Mouse (Mus musculus) liver, postnatal 0 days (tissue): ENCODE data around the gene Krtap3-3. TPM values are rescaled to one million over a fixed set of nuclear protein-coding genes. Genes with fewer than 3 reads are reported as not detected.
A peak's percentile ranks its signal among the peaks of the same experiment; 100 is the strongest.

Experiments
- ATAC-seq: fragments of 200-750 bp; cut with Nextera tagmentation; 2 replicates; pipeline ENCODE4 v1.8.0; 2017; ENCODE audit warnings: mild to moderate bottlenecking, moderate library complexity
- DNase-seq: peaks from one replicate; pipeline ENCODE4 v3.0.0-alpha.2; 2016
- H3K27ac ChIP-seq: fragments of 300-500 bp; sonication (generic); 2 replicates; pipeline ENCODE4 v1.5.1; 2014; ENCODE audit warnings: antibody characterized with exemption, moderate library complexity, mild to moderate bottlenecking, low read depth
- H3K27me3 ChIP-seq: fragments of 300-500 bp; sonication (generic); 2 replicates; pipeline ENCODE4 v1.6.1; 2014; ENCODE audit warnings: low read length, control low read depth, mixed read lengths; ENCODE audit not compliant: insufficient read depth
- H3K36me3 ChIP-seq: fragments of 300-500 bp; sonication (generic); replicated peaks from 2 replicates; pipeline ENCODE4 v1.6.1; 2014; ENCODE audit warnings: mild to moderate bottlenecking, control low read depth, low read length, moderate library complexity, mixed read lengths; ENCODE audit not compliant: insufficient read depth
- H3K4me1 ChIP-seq: fragments of 300-500 bp; sonication (generic); 2 replicates; pipeline ENCODE4 v1.6.1; 2014; ENCODE audit warnings: antibody characterized with exemption, mild to moderate bottlenecking, control low read depth; ENCODE audit not compliant: insufficient read depth
- H3K4me2 ChIP-seq: fragments of 300-500 bp; sonication (generic); 2 replicates; pipeline ENCODE4 v1.6.1; 2014; ENCODE audit warnings: low read depth, mild to moderate bottlenecking, low read length, moderate library complexity, mixed read lengths
- H3K4me3 ChIP-seq: fragments of 300-500 bp; sonication (generic); 2 replicates; pipeline ENCODE4 v1.5.1; 2014; ENCODE audit warnings: low read depth, low read length
- H3K9ac ChIP-seq: fragments of 300-500 bp; sonication (generic); replicated peaks from 2 replicates; pipeline ENCODE4 v1.6.1; 2014; ENCODE audit warnings: mild to moderate bottlenecking, moderate library complexity
- H3K9me3 ChIP-seq: fragments of 300-500 bp; sonication (generic); 2 replicates; pipeline ENCODE4 v1.6.1; 2016; ENCODE audit warnings: mild to moderate bottlenecking, control low read depth, low read length, mixed read lengths
- CTCF ChIP-seq: sonication (generic); IDR thresholded peaks from 2 replicates; pipeline ENCODE4 v1.5.1; 2016; ENCODE audit warnings: antibody characterized with exemption, low read depth
- EP300 ChIP-seq: IDR thresholded peaks from 2 replicates; pipeline ENCODE4 v1.6.1; 2016; ENCODE audit warnings: antibody characterized with exemption, low read depth, mild to moderate bottlenecking
- WGBS: fragments of 180-500 bp; shearing (Covaris S2); extraction: QIAGEN DNeasy Blood & Tissue Kit; methylation state at CpG from one replicate; pipeline ENCODE4 v1.1.7; 2014; ENCODE audit not compliant: insufficient replicate concordance; 5-methylcytosine and 5-hydroxymethylcytosine counted together
- polyA plus RNA-seq: library from polyadenylated mRNA; unstranded; fragments of >200 nt; fragmentation: Nextera tagmentation; extraction: Ambion mirVana; gene quantifications from 2 replicates; pipeline ENCODE4 v1.2.1, GENCODE M21; 2015

Gene Krtap3-3
- polyA plus RNA-seq, 1 experiment from 2014 or later = not detected

GRCm38 (mm10) chr11:99580636-99581035 lies 30.0 kb upstream of the Krtap3-3 start, which contains the start of gene Krtap1-5:
Gene Krtap1-5 (minus strand): TSS chr11:99581016.
- Histone ChIP-seq H3K4me2 (no peak within 1 kb of the TSS), H3K9ac (no peak within 1 kb of the TSS), H3K27me3 (no peaks in the 10 kb centered on the region), H3K9me3 (no peaks in the 10 kb centered on the region), H3K36me3 (no peaks in the 10 kb centered on the region), H3K4me3 (no peak within 1 kb of the TSS), H3K27ac (no peak within 1 kb of the TSS), H3K4me1 (no peaks in the 10 kb centered on the region)
- WGBS = 81% methylated on average over 6 of the region's 6 CpGs
- no peak for ATAC-seq
- no peak for TF ChIP-seq CTCF
- TF ChIP-seq EP300 = no peak
- no peak for DNase-seq

- Histone ChIP-seq H3K4me3 (no peak overlapping the region), H3K27me3 (no peaks in the 10 kb centered on the region), H3K9ac (no peak overlapping the region), H3K4me1 (no peaks in the 10 kb centered on the region), H3K9me3 (no peaks in the 10 kb centered on the region), H3K27ac (no peak overlapping the region), H3K36me3 (no peaks in the 10 kb centered on the region), H3K4me2 (no peak overlapping the region)
- WGBS = under 1% methylated on average over 7 of the region's 7 CpGs
- TF ChIP-seq CTCF (peak; percentile 84), EP300 (no peak)
- ATAC-seq = no peak
- DNase-seq = peak; percentile 72
Measured at GRCm38 (mm10) chr11:99574106-99574505, 23.4 kb upstream of the Krtap3-3 start.

GRCm38 (mm10) chr11:99573164-99573563 lies 22.5 kb upstream of the Krtap3-3 start:
- no peak overlapping the region for H3K9ac ChIP-seq
- no peak overlapping the region for H3K27ac ChIP-seq
- 63% methylated on average over 4 of the region's 4 CpGs for WGBS
- no peaks in the 10 kb centered on the region for H3K4me1 ChIP-seq
- no peaks in the 10 kb centered on the region for H3K36me3 ChIP-seq
- DNase-seq = no peak
- no peak for ATAC-seq
- no peaks in the 10 kb centered on the region for H3K27me3 ChIP-seq
- H3K4me3 ChIP-seq = no peak overlapping the region
- no peak overlapping the region for H3K4me2 ChIP-seq
- no peak for TF ChIP-seq CTCF
- no peak for TF ChIP-seq EP300
- no peaks in the 10 kb centered on the region for H3K9me3 ChIP-seq

GRCm38 (mm10) chr11:99566530-99566929 lies 15.9 kb upstream of the Krtap3-3 start, which contains the start of gene Krtap3-1:
Gene Krtap3-1 (minus strand): TSS chr11:99566630.
- ATAC-seq (no peak), DNase-seq (no peak)
- H3K27ac ChIP-seq = no peak within 1 kb of the TSS
- H3K4me3 ChIP-seq = no peak within 1 kb of the TSS
- no peak within 1 kb of the TSS for H3K9ac ChIP-seq
- no peaks in the 10 kb centered on the region for H3K27me3 ChIP-seq
- H3K36me3 ChIP-seq = no peaks in the 10 kb centered on the region
- no peaks in the 10 kb centered on the region for H3K9me3 ChIP-seq
- TF ChIP-seq EP300 (no peak), CTCF (no peak)
- 80% methylated on average over 7 of the region's 7 CpGs for WGBS
- no peak within 1 kb of the TSS for H3K4me2 ChIP-seq
- no peaks in the 10 kb centered on the region for H3K4me1 ChIP-seq

- ATAC-seq (no peak), DNase-seq (no peak)
- H3K36me3 ChIP-seq = no peaks in the 10 kb centered on the region
- no peaks in the 10 kb centered on the region for H3K27me3 ChIP-seq
- H3K4me2 ChIP-seq = no peak overlapping the region
- no peak overlapping the region for H3K9ac ChIP-seq
- no peak overlapping the region for H3K4me3 ChIP-seq
- WGBS = 73% methylated on average over 6 of the region's 6 CpGs
- H3K9me3 ChIP-seq = no peaks in the 10 kb centered on the region
- H3K27ac ChIP-seq = no peak overlapping the region
- no peaks in the 10 kb centered on the region for H3K4me1 ChIP-seq
- TF ChIP-seq CTCF = no peak
- TF ChIP-seq EP300 = no peak
Measured at GRCm38 (mm10) chr11:99562580-99562979, 11.9 kb upstream of the Krtap3-3 start.

- 77% methylated on average over 9 of the region's 9 CpGs for WGBS
- ATAC-seq = no peak
- no peak within 1 kb of the TSS for H3K9ac ChIP-seq
Measured at GRCm38 (mm10) chr11:99559366-99559765, 8.7 kb upstream of the Krtap3-3 start, which contains the start of gene Gm11939. Gene Gm11939 (minus strand): TSS chr11:99559466.

More at GRCm38 (mm10) chr11:99559366-99559765, 8.7 kb upstream of the Krtap3-3 start, which contains the start of gene Gm11939:
- DNase-seq = no peak
- no peak for TF ChIP-seq EP300
- no peak for TF ChIP-seq CTCF
- Histone ChIP-seq H3K4me3 (no peak within 1 kb of the TSS), H3K4me2 (no peak within 1 kb of the TSS), H3K9me3 (no peaks in the 10 kb centered on the region), H3K4me1 (no peaks in the 10 kb centered on the region), H3K27ac (no peak within 1 kb of the TSS), H3K36me3 (no peaks in the 10 kb centered on the region), H3K27me3 (no peaks in the 10 kb centered on the region)
